Mouse (Mus musculus) liver, postnatal 0 days (tissue): ENCODE data around the gene Cdc42ep2.

ENCODE experiments used
- CTCF ChIP-seq: sonication (generic); IDR thresholded peaks from 2 replicates; pipeline ENCODE4 v1.5.1; 2016; ENCODE audit warnings: antibody characterized with exemption, low read depth
- EP300 ChIP-seq: IDR thresholded peaks from 2 replicates; pipeline ENCODE4 v1.6.1; 2016; ENCODE audit warnings: antibody characterized with exemption, low read depth, mild to moderate bottlenecking

DNA sequence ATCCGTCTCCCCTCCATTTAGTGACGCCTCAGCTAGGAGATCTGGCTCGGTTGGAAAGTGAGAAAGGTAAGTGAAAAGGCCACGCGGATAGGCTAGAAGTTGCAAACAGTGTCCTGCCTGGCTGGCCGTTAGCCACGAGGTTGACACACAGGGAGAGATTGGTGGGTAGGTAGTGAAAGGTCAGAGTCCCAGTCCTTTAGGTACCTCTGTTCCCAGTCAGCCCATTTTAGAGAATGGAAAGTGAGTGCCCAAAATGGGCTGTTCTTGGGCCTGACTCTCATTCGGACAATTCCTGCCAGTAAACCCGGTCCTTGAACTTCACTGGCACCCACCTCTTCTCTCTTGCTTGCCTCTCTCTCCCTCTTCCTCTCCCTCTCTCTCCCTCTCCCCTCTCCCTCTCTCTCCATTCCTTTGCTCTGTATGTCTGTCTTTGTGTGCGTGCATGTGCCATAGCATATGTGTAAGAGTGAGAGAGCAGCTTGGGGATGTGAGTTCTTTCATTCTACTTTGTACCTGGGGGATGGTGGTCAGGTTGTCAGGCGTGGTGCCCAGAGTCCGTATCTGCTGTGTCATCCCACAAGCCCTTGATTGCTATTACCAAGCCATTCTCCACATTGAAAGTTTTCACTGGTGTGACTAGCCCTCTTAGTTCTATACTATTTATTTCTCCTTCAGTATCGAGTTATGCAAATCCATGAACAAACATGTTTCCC is 11.5 kb downstream of the Cdc42ep2 start, which contains the start of gene Dpf2:
- TF ChIP-seq CTCF (no peak), EP300 (no peak)
